Mouse (Mus musculus): ENCODE measurements at regions not wholly inside any gene's neighbourhood (a gene's known extent, or its start where the extent isn't known, plus 50 kb on each side); places are given as distances from the start of the nearest gene placed in this dataset.

- TF ChIP-seq CTCF (IDR thresholded peaks at IDR 0.05; ENCODE audit: control insufficient read depth, insufficient read depth, insufficient read length): no peak
- no peak for TF ChIP-seq CEBPB (IDR thresholded peaks at IDR 0.05; ENCODE audit: low read depth)
- TF ChIP-seq MYOD1 (IDR thresholded peaks at IDR 0.05; ENCODE audit: control insufficient read depth, insufficient read length, low read depth): no peak
- no peak for TF ChIP-seq USF1 (IDR thresholded peaks at IDR 0.05; ENCODE audit: low read depth)
- TF ChIP-seq MYOG (IDR thresholded peaks at IDR 0.05; ENCODE audit: control insufficient read depth, extremely low read depth, insufficient read length): no peak
- TF ChIP-seq FOSL1 (IDR thresholded peaks at IDR 0.05; ENCODE audit: insufficient read depth, low read length, poor library complexity, severe bottlenecking): no peak
These were observed 139.2 kb downstream of the Pja1 start for GRCm38 (mm10) chrX:99331764-99332456.
